Mouse (Mus musculus) kidney, postnatal 36 days (tissue): ENCODE results near the gene Olfml1.

Source experiments
- DNase-seq, 2 experiments: peaks; one replicate each; pipeline ENCODE4 v3.0.0; 2021 to 2022; ENCODE audit warnings: mixed read lengths in 2 of 2

The Olfml1 gene

DNA sequence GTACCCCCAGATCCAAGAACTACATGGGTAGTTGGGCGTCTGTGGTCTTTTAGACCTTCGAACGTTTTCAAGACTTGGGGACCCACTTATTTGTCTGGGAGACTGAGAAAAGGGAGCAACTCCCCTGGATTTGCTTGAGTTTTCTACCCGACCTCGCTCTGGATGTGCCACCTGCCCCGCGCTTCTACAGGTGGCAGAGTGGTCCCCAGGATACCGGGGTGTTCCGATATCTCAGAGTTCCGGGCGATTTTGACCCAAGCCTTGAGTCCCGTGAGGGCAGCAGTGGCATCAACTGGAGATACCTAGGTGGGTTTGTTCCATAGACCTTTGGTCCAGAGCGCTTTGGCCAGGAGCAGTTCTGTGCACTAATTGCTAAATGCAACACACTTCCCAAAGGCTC is 28.2 kb downstream of the Olfml1 start:
- peak in 1 of 2 experiments; percentile 30 for DNase-seq

DNA sequence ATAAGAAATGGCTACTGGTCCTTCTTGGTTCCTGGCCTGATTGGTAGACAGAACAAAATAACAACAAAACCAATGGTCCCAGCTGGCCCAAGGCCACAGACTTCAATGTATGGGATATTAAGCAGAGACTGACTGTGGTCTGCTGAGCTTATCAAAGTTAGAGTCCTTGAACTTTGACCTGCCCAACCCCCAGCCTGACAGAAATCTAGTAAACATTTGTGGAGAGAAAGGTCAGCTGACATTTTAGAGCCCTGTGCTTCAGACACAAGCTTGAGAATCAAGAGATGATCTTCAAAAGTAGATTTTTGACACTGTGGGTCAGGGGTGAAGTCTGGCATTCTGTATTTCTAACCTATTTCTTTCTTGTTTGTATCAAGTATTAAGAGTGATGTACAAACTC is 29.5 kb downstream of the Olfml1 start:
- DNase-seq = peak; percentile 34 to 46

DNA sequence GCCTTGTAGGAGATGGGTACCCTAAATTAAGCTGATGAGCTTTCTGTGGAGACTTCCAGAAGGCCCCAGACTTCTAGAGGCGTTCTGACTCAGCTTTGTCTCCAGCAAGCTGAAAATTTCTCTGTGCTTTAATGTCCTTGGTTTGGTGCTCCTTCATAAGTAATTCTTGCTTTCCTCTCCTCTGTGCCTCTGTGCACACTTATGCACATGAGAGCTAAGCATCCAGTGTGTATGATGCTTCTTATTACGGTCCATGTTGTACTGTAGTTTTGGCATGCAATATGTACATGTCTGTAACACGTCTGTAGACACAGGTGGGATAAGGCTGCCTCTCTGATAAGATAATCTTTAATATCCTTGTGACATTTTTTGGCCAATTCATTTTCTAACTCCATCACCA is 30.7 kb downstream of the Olfml1 start:
- DNase-seq = no peak

DNA sequence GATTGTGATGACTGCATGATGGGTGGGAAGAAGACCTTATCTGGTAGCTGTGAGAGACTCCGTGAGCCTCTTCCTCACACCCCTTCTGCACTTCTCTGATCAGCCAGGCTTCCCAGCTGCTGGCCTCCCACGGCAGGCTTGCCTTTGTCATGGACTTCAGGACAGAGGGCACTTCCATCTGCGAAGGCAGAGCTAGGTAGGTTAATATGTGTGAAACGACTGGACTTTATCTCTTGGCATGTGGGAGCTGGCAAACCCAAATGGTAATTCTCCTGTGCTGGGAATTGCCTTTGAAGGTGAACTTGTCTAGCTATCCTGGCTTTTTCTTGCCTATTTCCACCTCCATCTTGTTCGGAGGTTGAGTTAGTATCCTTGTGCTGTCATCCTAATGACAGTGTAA is 33.4 kb downstream of the Olfml1 start:
- DNase-seq = peak; percentile 68 to 74

DNA sequence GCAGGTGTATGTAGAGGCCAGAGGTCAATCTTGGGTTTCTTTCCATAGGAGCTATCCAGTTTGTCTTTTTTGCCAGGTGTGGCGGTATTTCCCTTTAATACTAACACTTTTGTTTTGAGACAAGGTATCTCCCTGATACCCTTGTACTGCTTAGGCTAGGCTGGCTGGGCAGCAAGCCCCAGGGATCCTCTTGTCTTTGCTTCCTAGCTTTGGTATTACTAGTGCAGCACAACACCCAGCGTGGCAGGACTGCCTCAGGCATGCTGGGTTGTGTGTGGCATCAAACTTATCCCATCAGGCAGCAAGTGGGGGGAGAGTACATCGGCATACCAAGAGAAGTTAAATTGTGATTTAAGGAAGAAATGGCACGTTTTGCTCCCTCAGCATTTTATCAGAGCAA is 35.3 kb downstream of the Olfml1 start:
- DNase-seq = peak in 1 of 2 experiments; percentile 30

DNA sequence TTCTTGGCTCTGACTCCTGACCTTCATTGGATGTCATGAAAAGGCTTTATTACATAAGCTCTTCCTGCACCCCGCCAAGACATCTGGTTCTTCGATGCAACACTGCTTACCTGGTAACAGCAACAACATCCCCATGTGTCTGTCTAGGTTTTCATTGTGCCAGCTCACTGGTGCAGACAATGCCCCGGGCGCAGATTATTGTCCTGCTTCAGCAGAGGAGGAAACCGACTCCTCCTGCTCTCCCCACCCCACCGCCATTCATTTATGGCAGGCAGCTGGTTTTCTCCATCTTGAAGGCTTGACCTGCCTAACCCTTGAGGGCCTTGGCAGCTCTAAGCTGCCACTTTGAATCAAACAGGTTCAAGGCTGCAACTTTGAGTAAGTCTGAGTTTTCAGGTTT is 35.7 kb downstream of the Olfml1 start:
- peak in 1 of 2 experiments; percentile 28 for DNase-seq

DNA sequence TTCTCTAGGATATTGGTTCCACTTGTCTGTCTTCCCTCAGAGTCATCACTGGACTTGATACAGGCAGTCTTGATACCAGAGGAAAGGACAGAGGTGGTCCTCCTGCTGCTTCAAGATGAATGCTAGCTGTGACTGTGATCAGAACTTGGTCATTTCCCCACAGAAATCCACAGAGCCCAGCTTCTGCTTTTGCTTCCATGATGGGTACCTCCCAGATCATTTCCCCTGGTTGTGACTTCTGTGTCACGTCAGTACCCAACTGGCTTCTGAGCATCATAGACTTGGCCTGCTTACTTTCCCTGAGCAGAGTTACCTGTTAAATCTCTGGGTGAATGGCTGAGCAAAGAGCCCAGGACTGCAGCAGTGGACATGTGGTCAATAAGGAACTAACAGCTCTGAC is 40.5 kb downstream of the Olfml1 start:
- no peak for DNase-seq

DNA sequence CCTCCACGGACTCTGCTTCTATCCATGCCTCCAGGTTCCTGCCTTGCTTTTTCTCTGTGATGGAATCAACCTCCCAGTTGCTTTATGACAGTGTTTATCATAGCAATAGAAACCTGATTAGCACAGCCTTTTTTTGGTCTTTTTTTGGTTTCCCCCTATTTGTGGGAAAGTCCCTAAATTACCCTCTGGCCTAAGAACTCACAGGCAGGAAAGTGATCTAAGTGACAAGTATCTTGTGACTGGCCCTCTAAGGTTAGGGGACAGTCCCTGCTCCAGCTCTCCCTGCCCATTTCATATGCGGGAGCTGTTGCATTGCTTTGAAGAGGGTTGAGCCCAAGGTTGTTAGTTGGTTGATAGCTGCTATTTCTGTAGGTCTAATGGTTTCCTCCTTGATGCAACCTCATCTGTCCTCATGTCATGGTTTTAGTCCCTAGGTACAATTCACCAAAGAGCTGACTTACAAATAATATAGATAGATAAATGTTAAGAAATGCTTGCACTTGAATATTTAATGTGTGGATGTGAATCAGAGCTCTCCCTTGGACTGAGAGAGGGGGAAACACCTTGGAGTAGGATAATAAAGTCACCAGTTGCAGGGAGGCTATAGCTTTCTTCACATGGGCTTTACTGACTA is 42.5 kb downstream of the Olfml1 start:
- no peak for DNase-seq

DNA sequence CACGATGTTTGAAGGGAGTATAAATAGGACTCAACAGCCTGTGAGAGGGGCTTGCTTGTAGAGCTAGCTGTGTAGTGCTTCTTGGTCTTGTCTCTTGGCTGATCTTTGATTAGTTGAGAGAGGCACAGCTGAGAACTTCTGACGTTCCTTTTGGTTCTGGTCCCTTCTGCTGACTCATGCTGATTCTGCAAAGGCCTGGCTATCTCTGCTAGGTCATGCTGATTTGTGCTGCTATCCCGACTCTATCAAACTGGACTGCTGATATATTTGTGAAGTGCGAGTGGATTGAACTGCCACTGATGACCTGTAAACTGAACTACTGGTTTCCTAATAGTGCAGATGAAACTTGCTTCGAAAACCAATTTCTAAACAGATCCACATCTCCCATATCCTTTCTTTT is 43.6 kb downstream of the Olfml1 start:
- DNase-seq = no peak

DNA sequence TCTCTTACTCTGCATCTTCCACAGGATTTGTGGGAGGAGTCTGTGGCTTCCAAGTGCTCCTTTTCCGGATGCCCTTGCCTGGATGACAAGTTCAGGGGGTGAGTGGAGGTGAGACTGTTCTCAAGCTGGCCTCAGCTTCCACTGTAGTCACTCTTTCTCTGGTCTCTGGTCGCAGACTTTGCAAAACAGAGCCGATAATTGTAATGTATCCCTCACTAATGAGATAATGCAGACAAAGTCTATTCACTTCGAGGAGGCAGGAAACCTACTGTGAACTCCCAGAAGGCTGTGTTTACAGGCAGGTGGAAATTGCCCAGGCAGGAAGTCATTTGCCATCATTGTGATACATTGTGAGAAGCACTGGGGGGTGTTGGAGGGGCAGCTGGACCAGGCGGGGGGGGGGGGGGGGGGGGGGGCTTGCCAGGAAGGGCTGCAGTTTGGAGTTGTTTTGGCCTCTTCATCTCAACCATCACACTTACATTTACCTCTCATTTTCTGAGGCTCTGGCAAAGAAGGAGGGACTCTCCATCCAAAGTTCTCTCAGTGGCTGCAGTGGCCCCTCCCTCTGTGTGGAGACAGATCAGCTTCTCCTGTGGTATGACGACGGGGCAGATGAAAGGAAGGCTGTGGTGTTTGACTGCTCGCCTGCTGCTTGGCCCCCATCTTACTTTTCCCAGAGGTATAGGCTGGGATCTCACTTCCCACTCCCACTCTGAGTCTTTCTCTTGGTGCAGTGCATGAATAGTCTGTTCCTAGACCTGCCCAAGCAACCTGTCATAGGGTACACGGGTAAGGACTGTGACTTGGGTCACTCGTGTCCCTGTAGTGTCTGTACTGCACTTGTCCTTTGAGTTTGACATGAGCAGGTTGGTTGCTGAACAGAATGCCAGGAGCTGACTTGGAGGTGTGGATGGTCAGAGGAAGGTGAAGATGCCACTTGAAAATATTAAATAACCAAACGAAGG is 51.1 kb downstream of the Olfml1 start:
- DNase-seq = no peak

DNA sequence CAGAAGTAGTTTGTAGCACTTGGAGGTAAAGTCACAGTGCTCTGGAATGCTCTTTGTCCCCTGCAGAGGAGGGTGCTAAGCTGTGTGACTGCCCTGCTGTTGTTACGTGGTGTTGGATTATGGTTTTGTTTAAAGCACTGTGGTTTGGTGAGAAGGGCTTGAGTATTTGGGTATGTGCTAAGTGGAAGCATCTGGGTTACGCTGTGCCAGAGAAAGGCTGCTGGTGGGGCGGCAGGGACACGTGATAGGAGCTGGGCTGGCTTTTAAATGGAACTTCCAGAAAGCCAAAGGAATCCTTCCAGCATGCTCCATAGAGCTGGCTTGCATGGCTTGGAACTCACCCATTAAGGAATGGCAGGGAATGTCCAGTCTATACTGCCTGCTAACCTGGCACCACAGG is 52.0 kb downstream of the Olfml1 start:
- no peak for DNase-seq

DNA sequence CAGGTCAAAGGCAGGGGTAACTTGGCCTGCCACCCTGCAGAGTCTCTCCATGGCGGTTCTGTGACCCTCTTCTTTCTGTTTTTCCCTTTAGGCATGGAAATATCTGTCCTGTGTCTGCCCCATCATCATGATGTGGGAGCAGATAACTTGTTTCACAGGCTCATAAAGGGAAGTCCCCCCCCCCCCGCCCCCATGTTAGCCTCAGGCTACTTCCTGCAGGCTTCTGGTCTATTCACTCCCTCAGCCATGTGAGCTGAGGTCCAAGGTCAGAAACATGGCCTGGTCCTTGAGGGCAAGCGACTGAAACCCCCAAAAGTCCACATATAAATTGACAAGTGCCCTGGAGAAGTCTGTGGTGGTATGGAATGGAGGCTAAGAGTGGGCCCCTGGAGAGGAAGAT is 52.9 kb downstream of the Olfml1 start:
- no peak for DNase-seq

DNA sequence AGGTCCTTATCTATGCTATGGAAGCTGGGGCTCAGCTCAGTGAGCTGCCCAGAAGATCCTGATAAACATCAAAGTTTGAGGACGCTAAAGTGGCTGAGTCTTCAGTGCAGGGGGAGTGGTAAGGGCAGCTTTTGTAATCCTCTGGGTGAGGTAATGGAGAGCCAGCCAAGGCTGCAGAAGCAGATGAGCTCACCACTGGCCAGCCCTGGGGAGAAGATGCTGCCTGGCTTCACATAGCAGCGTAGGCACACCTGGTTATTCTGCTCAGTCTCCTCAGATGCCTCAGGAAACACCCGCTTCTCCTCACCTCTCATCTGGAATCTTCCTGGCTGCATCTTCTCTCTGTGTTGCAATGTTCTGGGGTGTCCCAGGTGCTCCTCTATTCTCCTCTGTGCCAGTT is 57.2 kb downstream of the Olfml1 start:
- no peak for DNase-seq

DNA sequence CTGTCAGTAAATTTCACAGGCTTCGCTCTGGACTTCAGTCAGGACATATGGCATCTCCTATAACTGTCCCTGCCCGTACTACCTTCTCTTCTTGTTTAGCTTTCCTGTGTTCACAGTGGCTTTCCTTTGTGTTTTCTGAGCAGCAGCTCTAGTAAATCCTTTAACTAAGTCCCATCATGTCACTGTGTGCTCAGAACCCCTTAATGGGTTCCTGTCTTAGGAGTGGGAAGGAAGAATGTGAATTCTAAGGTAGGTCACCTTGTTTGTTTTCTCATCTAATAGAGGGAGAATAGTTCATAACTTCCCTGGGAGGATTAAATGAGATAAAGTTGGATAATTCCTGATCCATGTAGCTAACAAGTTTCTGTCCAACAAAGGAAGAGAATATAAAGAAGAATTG is 57.8 kb downstream of the Olfml1 start, which contains the start of gene 5330417H12Rik:
5330417H12Rik (minus strand) TSS at position 101 of the 400 bp plus-strand sequence.
- DNase-seq = no peak

DNA sequence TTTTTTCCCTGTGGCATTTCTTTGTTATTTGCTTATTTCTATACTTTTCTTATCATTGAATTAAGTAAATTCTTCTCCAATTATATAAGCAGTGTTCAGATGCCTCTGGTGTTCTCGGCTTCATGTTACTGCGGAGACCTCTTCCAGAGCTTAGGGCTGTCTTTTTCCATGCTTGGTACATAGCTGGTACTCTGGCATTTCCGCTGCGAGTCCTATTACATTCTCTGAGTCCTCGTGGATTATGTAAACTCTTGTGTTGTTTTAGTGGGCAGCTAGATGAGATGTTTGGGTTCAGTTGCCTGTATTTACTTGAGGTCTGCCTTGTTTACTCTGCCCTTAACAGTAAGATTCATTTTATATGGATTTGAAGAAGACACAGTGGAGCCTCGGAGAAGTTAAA is 58.5 kb downstream of the Olfml1 start:
- DNase-seq = no peak

DNA sequence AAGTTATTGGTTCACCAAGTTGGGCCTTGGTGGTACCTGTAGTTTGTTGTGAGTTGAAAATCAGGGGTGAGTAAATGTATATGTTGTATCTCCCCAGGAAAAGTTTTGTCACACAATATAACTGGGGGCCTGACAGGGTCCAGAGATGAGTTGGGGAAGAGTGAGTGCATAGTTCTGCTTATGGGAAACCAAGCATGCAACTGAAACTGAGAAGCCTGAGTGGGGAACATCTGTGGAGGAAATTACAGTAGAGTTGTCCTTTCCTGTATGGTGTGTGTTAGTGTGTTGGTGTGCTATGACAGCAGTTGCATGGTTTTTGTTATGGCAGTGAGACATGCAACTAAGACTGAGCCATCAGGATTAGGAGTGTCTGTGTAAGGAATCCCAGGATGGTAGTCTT is 61.1 kb downstream of the Olfml1 start:
- DNase-seq = no peak

DNA sequence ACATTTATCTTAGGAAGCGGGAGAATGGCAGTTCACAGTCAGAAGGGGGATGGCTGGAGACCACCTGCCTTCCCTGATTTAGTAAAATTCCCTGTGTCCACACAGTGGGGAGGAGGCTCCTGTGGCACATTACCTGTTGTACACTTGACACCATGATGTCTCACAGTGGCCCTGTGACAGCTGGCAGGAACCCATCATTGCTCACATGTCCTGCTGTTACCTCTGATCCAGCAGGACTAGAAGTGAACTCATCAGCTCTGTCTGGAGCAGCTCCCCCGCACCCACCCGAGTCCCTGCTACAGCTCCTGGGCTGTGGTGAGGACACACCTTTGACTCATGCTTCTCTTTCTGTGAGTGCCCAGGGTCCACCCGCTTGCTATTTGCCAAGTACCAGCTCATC is 66.0 kb downstream of the Olfml1 start:
- DNase-seq = no peak

DNA sequence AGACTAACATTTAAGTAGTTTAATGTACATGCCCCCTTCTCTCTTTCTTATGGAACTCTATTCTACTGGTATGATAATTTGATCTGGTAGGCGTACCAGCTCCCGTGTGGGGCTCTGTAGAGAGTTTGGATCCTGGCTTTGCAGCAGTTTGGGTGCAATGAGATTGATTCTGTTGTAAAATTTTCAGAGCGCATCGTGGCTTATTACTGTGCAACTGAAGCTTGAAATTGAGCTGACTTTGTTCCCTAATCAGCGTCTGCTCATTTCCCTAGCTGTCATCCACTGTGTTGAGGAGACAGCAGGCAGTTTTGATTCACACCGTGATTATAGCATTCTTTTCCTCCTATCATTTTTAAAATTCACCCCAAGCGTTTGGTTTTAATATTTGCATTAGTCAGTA is 70.2 kb downstream of the Olfml1 start:
- no peak for DNase-seq

DNA sequence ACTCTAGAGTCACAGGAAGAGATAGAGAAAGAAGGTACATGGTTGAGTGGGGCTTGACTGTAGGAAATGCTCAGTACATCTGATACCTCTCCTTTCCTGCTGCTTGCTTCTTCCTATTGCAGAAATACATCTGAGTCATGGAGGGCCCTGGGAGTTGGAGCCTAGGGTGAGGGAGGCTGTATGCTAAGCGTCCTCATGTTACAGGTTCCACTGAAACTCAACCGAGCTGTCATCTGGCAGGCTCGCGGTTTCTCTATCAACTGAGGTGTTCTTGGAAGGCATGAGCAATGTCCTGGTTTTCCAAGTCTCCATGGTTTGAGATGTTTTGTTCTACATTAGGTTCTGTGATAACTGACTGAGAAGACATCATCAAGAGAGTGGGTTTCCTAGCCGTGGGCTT is 70.8 kb downstream of the Olfml1 start:
- no peak for DNase-seq
